Mouse (Mus musculus) cerebellum, adult 2 months (tissue): ENCODE results near the gene Vat1.

Experiments used
- CTCF ChIP-seq: fragments of 200-500 bp; IDR thresholded peaks from 2 replicates; pipeline ENCODE4 v1.5.1; 2011; ENCODE audit warnings: low read depth, mild to moderate bottlenecking, control low read depth, low read length, moderate library complexity, borderline replicate concordance; ENCODE audit not compliant: insufficient read depth
- POLR2A ChIP-seq: fragments of 200-500 bp; IDR thresholded peaks from 2 replicates; pipeline ENCODE4 v1.6.1; 2011; ENCODE audit warnings: low read length, control low read depth, borderline replicate concordance; ENCODE audit not compliant: insufficient read depth

DNA sequence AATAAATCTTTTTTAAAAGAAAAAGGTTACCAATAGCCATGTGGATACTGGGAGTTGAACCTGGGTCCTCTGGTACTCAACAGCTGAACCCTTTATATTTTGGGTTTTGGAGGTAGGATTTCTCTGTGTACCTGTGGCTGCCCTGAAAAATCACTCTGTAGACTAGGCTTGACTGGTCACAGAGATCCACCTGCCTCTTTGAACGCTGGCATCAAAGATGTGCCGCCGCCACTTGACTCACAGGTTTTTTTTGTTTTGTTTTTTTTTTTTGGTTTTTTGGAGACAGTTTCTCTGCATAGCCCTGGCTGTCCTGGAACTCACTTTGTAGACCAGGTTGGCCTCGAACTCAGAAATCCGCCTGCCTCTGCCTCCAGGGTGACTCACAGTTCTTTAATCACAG lies 18.2 kb downstream of the Vat1 start:
- no peak for TF ChIP-seq POLR2A
- TF ChIP-seq CTCF = no peak
